Mouse (Mus musculus) adrenal gland, postnatal 36 days (tissue): ENCODE measurements at regions not wholly inside any gene's neighbourhood (a gene's known extent, or its start where the extent isn't known, plus 50 kb on each side); places are given as distances from the start of the nearest gene placed in this dataset.

Experiments
- DNase-seq, 2 experiments: peaks; one replicate each; pipeline ENCODE4 v3.0.0; 2021; ENCODE audit warnings: mixed read lengths in 1 of 2

- DNase-seq, result peak in 1 of 2 experiments; percentile 16
Measured at GRCm38 (mm10) chr5:149908376-149909078, 109.9 kb upstream of the Rxfp2 start.

- peak; percentile 16 to 19 for DNase-seq
Measured at GRCm38 (mm10) chr5:149909108-149909739, 109.3 kb upstream of the Rxfp2 start.

- no peak for DNase-seq
Measured at GRCm38 (mm10) chr5:149909971-149910370, 108.5 kb upstream of the Rxfp2 start.

- no peak for DNase-seq
Measured at GRCm38 (mm10) chr5:149911968-149912367, 106.5 kb upstream of the Rxfp2 start.

GRCm38 (mm10) chr5:149915761-149916160, 102.7 kb upstream of the Rxfp2 start:
- no peak for DNase-seq

- DNase-seq, result no peak
Measured at GRCm38 (mm10) chr5:149917374-149917773, 101.1 kb upstream of the Rxfp2 start.

GRCm38 (mm10) chr5:149919097-149919496, 99.4 kb upstream of the Rxfp2 start:
- no peak for DNase-seq

- DNase-seq, result peak; percentile 16 to 37
Measured at GRCm38 (mm10) chr5:149920326-149920725, 98.1 kb upstream of the Rxfp2 start.

GRCm38 (mm10) chr5:149924501-149924900, 94.0 kb upstream of the Rxfp2 start:
- DNase-seq, result peak; percentile 39 to 48

- no peak for DNase-seq
Measured at GRCm38 (mm10) chr5:149926786-149927185, 91.7 kb upstream of the Rxfp2 start.

GRCm38 (mm10) chr5:149931574-149932161, 86.8 kb upstream of the Rxfp2 start:
- DNase-seq, result no peak

GRCm38 (mm10) chr5:149932220-149932619, 86.3 kb upstream of the Rxfp2 start:
- DNase-seq, result no peak

GRCm38 (mm10) chr5:149945651-149946050, 72.8 kb upstream of the Rxfp2 start:
- DNase-seq, result no peak

- no peak for DNase-seq
Measured at GRCm38 (mm10) chr5:149947491-149947890, 71.0 kb upstream of the Rxfp2 start.

GRCm38 (mm10) chr5:149956931-149957330, 61.5 kb upstream of the Rxfp2 start:
- DNase-seq, result peak; percentile 69 to 79

GRCm38 (mm10) chr5:149961178-149961577, 57.3 kb upstream of the Rxfp2 start:
- no peak for DNase-seq

GRCm38 (mm10) chr5:149964748-149965147, 53.7 kb upstream of the Rxfp2 start:
- DNase-seq, result no peak
